Mouse (Mus musculus) cerebellum, adult 11 months (tissue): ENCODE data around the gene Cys1.
"Not testable (repeated sequence)": the region's sequence is repeated elsewhere in the genome, so short reads cannot be mapped to it uniquely, and the experiment has no call there.

ENCODE experiments used
- DNase-seq: peaks from one replicate; pipeline ENCODE4 v3.0.0; 2022

Gene Cys1

DNA sequence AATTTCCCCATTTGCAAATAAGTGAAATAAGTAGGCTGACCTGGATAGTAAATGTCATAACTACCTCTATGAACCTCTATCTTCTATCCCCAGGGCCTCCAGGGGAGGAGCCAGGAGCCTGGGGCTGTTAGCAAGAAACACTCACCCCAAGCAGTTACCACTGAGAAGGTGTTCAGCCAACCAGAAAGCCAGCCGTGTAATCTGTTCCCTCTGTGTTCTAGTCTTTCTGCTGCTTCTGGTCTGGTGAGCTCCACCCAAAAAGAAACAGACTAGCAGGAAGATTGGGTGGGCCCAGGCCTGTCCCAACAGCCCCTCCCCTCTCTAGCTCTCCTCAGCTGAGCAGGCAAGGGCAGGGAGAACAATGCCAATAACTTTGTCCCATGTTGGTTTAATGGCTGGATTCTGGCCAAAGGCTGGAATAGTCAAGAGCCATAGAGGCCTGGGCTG is 37.5 kb downstream of the Cys1 start:
- no peak for DNase-seq

DNA sequence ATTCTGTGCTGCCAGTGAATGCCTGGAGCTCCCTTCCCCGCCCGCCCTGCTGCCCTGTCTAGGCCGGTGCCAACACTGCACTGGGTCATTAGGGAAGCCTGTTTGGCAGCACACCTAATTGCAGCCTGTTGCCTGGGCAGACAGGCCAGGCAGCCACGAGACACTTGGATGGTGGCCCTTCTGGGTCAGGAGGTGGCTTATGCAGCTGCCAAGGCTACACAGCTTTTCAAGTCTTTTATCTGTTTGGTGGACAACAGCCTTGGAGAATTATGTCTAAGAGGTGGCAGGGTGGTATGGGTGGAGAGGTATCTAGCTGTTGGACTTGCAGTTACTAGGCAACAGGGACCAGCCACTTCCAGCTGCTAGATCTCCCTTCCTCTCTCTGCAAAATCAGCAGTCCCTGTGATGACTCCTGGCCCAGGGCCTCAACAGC is 39.2 kb downstream of the Cys1 start:
- peak; percentile 54 for DNase-seq

DNA sequence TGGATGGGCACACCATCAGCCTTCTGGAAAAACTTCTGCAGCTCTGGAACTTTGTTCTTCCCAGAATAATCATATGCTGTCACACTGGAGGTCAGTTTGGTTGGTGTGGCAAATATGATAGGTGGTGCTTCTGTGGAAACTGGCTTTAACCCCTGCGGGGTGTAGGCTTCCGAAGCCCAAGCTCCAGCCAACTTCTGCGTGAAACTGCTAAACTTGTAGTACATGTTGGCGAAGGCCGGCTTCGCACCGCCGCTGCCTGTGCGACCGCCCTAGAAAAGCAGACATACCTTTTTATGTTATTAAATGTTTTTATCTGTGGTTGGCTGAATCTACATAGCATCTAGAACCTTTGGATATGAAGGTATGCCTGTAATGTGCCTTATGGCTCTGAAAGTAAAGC is 42.8 kb downstream of the Cys1 start:
- DNase-seq = not testable (repeated sequence)

DNA sequence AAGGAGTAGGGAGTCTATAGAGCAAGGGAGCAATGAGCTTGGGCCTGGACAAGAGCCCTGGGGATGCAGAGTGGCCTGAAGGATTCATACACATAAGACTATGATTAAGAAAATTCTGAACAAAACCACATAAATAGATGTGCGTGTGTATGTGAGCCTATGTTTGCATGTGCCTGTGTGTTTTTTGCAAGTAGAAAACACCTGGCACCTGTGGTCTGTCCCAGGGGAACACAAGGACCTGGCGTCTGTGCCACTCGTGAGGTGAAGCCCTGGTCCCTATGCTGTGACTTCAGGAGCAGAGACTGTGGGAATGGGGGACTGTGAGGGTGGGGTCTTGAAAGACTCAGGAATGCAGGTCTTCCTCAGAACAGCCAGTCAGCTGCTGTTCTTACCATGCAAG is 47.0 kb downstream of the Cys1 start:
- no peak for DNase-seq

DNA sequence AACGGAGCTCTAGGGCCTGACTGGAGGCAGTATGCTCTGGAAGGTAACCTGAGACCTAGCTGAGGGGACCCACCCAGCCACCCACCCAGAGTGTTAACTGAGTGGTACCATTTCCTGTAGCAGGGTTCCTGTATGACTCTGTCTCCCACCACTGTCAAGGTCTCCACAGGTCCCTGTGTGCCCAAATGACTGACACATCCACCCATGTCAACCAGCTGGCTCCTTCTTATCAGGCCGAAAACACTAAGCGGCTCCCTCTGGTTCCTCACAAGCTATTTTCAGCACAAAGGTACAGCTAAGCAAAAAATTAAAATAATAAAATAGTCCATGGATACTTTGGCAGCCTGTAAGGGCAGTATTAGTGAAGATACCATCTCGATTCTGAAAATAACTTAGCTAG is 47.4 kb downstream of the Cys1 start:
- no peak for DNase-seq

DNA sequence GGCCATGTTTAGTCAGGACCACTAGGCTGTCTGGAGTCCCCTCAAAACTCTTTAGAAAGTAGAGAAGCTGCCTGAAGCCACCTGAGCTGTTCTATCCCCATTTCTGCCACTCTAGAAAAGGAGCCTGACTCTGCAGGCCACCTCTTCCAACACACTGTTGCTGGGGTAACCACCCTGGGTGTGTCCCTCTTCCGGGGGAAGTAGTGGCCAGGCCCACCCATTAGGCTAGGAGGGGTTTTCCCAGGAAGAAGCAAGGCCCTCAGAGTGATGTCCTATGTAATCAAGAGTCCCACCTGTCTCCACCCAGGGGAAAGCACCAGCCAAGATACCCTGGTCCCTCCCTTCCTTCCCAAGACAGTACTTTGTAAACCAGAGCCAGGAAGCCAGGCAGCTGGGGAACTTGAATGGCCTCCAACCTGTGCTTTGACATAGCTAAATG is 47.8 kb downstream of the Cys1 start:
- DNase-seq = no peak

GRCm38 (mm10) chr12:24632404-24632803 is 49.2 kb downstream of the Cys1 start:
- no peak for DNase-seq

DNA sequence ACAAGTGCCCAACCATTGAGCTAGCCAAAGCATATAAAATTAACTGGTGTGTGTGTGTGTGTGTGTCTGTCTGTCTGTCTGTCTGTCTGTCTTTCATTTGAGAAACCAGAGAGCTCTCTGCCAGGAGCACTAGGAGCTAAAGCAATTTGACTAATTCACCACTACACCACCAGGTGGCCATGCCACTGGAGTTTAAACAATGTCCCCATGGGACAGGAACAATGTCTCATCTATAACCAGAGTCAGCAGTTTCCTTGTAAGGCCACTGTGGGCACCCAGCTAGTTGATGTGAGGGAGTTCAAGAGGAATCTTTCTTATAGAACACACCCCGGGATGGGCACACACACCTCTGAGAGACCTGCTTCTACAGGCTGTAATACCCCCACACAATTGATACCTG is 51.4 kb downstream of the Cys1 start:
- no peak for DNase-seq

DNA sequence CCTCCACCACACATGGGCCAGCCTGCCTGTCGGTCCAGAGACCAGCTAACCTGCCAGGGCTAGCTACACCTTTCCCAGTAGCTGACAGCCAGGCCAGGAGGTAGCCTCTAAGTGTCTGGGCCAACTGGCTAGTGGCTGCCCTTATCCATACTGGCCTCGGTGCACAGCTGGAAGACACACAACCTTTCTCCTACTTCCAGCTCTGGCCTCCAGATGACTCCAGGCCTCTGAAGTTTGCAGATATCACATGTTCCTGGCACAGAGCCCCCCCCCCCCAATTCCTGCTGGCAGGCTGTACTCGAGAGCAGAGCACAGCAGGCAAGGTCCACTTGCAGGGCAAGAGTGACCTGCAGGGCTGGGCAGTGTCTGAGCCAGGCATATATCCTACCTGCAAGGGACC is 54.4 kb downstream of the Cys1 start:
- DNase-seq = no peak

GRCm38 (mm10) chr12:24626401-24626800 is 55.2 kb downstream of the Cys1 start:
- no peak for DNase-seq

DNA sequence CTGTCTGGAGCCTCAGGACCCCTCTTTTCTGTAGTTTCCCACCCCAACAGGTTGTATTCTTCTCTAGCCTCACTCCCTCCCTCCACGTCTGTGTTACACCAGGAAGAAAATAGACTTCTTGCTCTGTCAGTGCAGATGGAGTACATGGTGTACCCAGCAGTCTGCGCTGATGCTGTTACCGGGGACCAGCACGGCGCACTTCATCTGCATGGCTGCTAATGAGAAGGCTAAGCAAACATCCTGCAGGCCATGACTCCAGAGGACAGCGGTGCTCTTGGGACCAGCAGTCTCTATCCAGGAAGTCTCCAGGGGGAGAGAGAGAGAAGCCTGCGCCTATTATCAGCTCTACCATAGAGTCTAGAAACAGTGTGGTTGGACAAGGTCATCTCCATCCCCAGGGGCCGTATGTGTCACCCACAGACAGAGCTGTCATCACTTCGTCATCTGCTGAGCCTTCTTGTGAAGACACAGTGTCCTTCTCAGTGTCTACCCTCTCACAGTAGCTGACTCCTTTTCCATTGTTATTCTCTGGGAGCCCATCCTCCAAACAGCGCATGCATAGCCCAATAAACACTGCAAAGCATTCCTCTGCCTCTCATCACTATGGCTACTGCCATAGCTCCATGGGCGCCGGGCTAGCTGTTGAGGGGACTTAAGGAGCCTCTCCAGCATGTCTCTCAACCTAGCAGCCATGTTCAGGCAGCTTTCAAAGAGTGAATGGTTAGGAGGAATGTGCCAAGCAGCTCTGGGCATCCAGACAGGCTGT is 57.9 kb downstream of the Cys1 start:
- DNase-seq = no peak

GRCm38 (mm10) chr12:24619436-24619835 is 62.2 kb downstream of the Cys1 start:
- no peak for DNase-seq
